Mouse (Mus musculus) heart, postnatal 0 days (tissue): Measurements from ENCODE around the gene Atf6b.

Experiments used
- CTCF ChIP-seq: IDR thresholded peaks from 2 replicates; pipeline ENCODE4 v1.5.1; 2016; ENCODE audit warnings: antibody characterized with exemption, control low read depth, low read depth
- EP300 ChIP-seq: IDR thresholded peaks from 2 replicates; pipeline ENCODE4 v1.6.1; 2016; ENCODE audit warnings: antibody characterized with exemption, low read depth

GRCm38 (mm10) chr17:34631647-34632046, 15.3 kb upstream of the Atf6b start:
- TF ChIP-seq CTCF (no peak), EP300 (no peak)
